Mouse (Mus musculus): ENCODE data around the gene Htr3a. TPM values are rescaled to one million over a fixed set of nuclear protein-coding genes. Genes with fewer than 3 reads are reported as not detected.

The Htr3a gene
- 1 to 10 TPM; 6.5 to 7.7 TPM for total RNA-seq (2021)
- long read RNA-seq, experiment 1, partial matches to known transcripts = 0 of 8 reads
- long read RNA-seq, experiment 1, other reads (novel, unspliced or antisense) = 4 of 8 reads
- long read RNA-seq, experiment 2, partial matches to known transcripts = 1 of 7 reads
- long read RNA-seq, experiment 2, other reads (novel, unspliced or antisense) = 1 of 7 reads

- TF ChIP-seq CTCF (IDR thresholded peaks at IDR 0.05) = no peak
- H3K4me3 ChIP-seq = no peak within 1 kb of the TSS
- intact Hi-C loops (cut with DNase I) = no loop called here
- H3K27ac ChIP-seq = no peak within 1 kb of the TSS
- peak; percentile 31 to 36 for DNase-seq (ENCODE audit: extremely low spot score in 1 of 2, low spot score in 2 of 2)
These were observed at the start of gene Htr3a for GRCm38 (mm10) chr9:48910885-48911537. Gene Htr3a, minus strand, starts transcription at chr9:48911099.

GRCm38 (mm10) chr9:48947565-48947964 lies 36.7 kb upstream of the Htr3a start:
- no peak for TF ChIP-seq CTCF (IDR thresholded peaks at IDR 0.05)
- no peak overlapping the region for H3K4me3 ChIP-seq
- no peak for DNase-seq (ENCODE audit: extremely low spot score in 1 of 2, low spot score in 2 of 2)
- no peak overlapping the region for H3K27ac ChIP-seq
- intact Hi-C loops (cut with DNase I) = no loop called here

GRCm38 (mm10) chr9:48942349-48942748 lies 31.4 kb upstream of the Htr3a start:
- intact Hi-C loops (cut with DNase I) = no loop called here
- TF ChIP-seq CTCF (IDR thresholded peaks at IDR 0.05) = no peak
- H3K4me3 ChIP-seq = no peak overlapping the region
- no peak overlapping the region for H3K27ac ChIP-seq
- no peak for DNase-seq (ENCODE audit: extremely low spot score in 1 of 2, low spot score in 2 of 2)

GRCm38 (mm10) chr9:48929436-48929835 lies 18.5 kb upstream of the Htr3a start:
- intact Hi-C loops (cut with DNase I) = no loop called here
- TF ChIP-seq CTCF (IDR thresholded peaks at IDR 0.05) = no peak
- DNase-seq (ENCODE audit: extremely low spot score in 1 of 2, low spot score in 2 of 2) = no peak

GRCm38 (mm10) chr9:48928781-48929180 lies 17.9 kb upstream of the Htr3a start:
- Histone ChIP-seq H3K27ac (no peak overlapping the region), H3K4me3 (no peak overlapping the region)
- DNase-seq (ENCODE audit: extremely low spot score in 1 of 2, low spot score in 2 of 2) = no peak
- no peak for TF ChIP-seq CTCF (IDR thresholded peaks at IDR 0.05)
- intact Hi-C loops (cut with DNase I) = no loop called here

More at GRCm38 (mm10) chr9:48929436-48929835, 18.5 kb upstream of the Htr3a start:
- no peak overlapping the region for H3K4me3 ChIP-seq
- H3K27ac ChIP-seq = no peak overlapping the region

DNA sequence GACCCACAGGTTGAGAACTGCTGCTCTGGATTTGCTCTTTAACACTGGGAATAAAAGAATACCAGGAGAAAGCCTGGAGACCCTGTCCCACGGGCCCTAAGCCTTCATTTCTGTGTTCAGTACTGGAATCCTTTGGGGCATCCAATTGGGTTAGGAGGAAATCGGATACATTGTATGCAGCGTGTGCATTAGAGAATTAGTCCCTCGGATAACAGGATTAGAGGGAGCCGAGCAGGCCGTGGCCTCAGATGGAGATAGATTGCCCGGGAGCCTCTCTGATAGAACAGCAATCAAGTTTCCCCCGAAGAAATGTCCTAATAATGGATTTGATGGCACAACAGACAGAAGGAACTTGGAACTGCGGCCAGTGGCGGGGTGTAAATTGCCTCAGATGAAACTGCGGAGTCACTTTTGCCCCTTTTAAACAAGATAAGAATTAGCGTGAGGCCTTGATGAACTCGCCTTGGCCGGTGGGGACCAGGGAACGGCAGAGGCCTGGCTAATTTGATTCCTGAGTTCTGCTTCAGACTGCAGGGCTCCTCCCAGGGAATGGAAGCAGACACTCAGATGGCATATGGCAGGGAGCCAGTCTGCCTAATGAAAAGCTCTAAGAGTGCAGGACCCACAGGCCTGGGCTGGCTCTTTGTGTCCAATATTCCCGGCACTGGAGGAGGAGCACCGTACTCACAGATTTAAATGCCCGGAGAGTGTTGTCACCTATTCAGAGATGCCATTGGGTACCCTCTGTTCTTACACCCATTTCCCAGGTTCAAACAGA lies 5.3 kb upstream of the Htr3a start:
- DNase-seq (ENCODE audit: extremely low spot score in 1 of 2, low spot score in 2 of 2) = no peak
- Histone ChIP-seq H3K4me3 (no peak overlapping the region), H3K27ac (no peak overlapping the region)
- intact Hi-C loops (cut with DNase I) = loop anchor here (5.0 kb wide), 1 partner anchor 41 kb away; no protein-coding TSS in a partner anchor
- TF ChIP-seq CTCF (IDR thresholded peaks at IDR 0.05) = no peak

DNA sequence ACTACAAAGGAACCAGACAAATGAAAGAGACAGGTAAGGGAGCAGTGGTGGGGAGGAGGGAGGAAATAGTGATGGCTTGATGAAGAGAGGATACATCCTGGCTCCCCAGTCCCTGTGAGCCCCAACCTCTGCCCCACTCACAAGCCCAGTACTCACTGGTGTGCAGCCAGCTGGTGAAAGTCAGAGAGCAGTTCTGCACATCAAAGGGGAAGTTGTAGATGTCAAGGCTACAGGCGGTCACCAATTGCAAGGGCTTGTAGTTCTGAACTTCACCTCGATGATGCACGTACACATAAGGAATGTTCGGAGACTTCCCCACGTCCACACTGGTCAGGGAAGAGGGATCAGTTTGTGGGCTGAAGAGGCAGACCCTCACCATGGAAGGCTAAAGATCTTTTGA lies 6.5 kb downstream of the Htr3a start:
- Histone ChIP-seq H3K4me3 (no peak overlapping the region), H3K27ac (no peak overlapping the region)
- DNase-seq (ENCODE audit: extremely low spot score in 1 of 2, low spot score in 2 of 2) = no peak
- intact Hi-C loops (cut with DNase I) = no loop called here
- TF ChIP-seq CTCF (IDR thresholded peaks at IDR 0.05) = no peak

- intact Hi-C loops (cut with DNase I) = no loop called here
- DNase-seq (ENCODE audit: extremely low spot score in 1 of 2, low spot score in 2 of 2) = no peak
- Histone ChIP-seq H3K27ac (no peak overlapping the region), H3K4me3 (no peak overlapping the region)
- TF ChIP-seq CTCF (IDR thresholded peaks at IDR 0.05) = no peak
These were observed 7.1 kb downstream of the Htr3a start for GRCm38 (mm10) chr9:48903766-48904165.

DNA sequence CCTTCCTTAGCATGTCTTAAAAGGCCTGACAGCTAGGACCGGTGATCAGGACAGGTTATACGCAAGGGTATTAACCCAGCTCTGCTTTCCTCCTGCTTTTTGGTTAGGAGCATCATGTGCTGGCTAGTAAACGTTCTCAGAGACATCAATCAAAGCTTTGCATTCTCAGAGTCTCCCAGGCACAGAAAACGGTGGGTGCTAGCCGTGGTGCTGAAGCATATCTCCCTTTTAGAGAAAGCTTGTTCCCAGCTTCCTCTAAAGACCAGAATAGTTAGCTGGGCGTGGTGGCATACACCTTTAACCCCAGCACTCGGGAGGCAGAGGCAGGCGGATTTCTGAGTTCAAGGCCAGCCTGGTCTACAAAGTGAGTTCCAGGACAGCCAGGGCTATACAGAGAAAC lies 12.3 kb downstream of the Htr3a start:
- Histone ChIP-seq H3K4me3 (no peak overlapping the region), H3K27ac (no peak overlapping the region)
- TF ChIP-seq CTCF (IDR thresholded peaks at IDR 0.05) = no peak
- no peak for DNase-seq (ENCODE audit: extremely low spot score in 1 of 2, low spot score in 2 of 2)
- intact Hi-C loops (cut with DNase I) = no loop called here

DNA sequence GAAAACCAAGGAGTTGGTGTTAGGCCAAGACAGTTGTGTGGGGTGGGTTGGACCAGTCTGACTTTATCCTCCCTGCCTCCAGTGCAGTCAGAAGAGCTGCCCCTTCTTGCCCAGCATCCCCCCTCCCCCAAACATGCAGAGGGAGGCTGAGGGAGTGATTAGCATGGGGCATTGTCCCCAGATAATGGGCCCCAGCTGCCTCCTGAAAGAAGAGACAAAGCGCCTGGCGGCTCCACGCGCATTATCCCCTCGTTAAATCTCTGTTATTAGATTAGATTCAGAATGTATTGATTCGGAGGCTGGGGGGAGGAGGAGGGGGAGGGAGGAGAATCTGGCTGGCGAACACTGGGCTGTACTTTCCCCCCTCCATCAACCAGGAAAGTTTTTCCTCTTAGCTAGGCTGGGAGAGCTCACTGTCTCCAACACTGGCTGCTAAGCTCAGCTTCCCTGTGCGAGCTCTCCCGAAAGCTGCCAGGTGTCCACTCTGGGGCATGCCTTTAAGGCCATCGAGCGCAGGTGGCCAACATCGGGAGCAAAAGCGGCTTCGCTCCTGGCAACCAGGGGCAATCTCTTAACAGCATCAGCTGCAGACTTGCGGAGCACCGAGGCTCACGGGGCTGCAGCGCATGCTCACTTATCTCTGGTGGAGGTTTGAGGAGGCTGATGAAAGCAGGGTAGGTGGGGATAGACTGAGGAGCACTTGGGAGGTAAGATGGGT lies 14.9 kb downstream of the Htr3a start:
- Histone ChIP-seq H3K27ac (no peak overlapping the region), H3K4me3 (no peak overlapping the region)
- no peak for DNase-seq (ENCODE audit: extremely low spot score in 1 of 2, low spot score in 2 of 2)
- TF ChIP-seq CTCF (IDR thresholded peaks at IDR 0.05) = no peak
- intact Hi-C loops (cut with DNase I) = loop anchor here (2.0 kb wide), 1 partner anchor 77 kb away; no protein-coding TSS in a partner anchor

DNA sequence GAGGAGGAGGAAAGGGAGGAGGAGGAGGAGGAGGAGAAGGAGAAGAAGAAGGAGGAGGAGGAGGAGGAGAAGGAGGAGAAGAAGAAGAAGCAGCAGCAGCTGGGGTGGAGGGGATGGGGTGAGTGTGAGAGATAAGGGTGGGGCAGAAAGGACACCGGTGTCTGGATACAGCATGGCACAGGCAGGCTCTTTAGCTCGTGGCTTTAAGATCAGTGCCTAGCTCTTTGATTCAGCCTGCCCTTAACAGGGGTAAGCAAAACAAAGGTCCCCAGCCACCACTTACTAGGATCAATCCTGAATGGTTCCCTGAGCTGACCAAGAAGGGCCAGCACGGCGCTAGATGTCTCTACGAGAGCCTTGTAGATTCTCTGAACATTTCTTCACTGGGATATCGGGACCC lies 16.1 kb downstream of the Htr3a start:
- Histone ChIP-seq H3K27ac (no peak overlapping the region), H3K4me3 (no peak overlapping the region)
- no peak for DNase-seq (ENCODE audit: extremely low spot score in 1 of 2, low spot score in 2 of 2)
- TF ChIP-seq CTCF (IDR thresholded peaks at IDR 0.05) = no peak
- intact Hi-C loops (cut with DNase I) = loop anchor here (1.0 to 5.0 kb wide), 2 partner anchors 153 to 248 kb away; no protein-coding TSS in a partner anchor
